Mouse (Mus musculus) adipocyte (in vitro differentiated cells): ENCODE results near the gene Rps19.
"Not testable (repeated sequence)": the region's sequence is repeated elsewhere in the genome, so short reads cannot be mapped to it uniquely, and the experiment has no call there.

Experiments
- DNase-seq: peaks from one replicate; pipeline ENCODE4 v3.0.0-alpha.2; 2016; ENCODE audit warnings: low spot score

Gene Rps19

DNA sequence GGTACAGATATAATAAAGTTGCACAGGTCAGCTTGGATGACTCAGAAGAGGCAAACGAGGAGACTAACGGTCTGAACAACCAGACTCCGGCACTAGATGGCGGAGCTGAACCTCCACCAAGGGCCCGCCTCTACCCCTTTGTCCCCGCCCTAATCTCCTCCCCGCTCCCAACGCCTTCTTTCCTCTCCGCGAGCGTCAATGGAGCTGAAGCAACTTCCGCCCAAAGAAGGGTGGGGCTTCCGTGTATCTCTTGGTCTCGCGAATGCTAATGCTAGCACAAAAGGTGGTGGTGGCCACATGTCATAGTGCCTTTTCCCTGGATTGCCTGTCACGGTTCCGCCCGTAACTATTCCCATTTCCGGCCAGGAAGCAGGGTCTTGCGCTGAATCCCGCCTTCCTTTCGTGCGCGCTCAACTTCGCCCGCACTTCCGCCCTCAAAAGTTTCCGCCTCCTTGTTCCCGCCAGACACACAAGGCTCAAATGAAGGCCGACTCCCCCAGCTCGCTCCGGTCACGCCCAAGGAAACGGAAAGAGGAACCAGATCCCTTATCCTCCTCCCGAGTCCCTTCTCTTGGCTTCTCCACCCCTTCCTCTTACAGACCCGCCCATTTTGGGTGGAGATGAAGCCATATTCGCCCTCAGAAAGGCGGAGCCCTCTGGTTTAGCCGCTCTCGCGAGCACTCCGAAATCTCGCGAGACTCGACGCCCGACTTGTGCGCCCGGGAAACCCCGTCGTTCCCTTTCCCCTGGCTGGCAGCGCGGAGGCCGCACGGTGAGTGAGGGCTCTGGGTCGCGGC lies at the start of gene Rps19:
Gene Rps19 (plus strand): TSS at position 476 of the 797 bp plus-strand sequence.
- DNase-seq, result peak; percentile 99

DNA sequence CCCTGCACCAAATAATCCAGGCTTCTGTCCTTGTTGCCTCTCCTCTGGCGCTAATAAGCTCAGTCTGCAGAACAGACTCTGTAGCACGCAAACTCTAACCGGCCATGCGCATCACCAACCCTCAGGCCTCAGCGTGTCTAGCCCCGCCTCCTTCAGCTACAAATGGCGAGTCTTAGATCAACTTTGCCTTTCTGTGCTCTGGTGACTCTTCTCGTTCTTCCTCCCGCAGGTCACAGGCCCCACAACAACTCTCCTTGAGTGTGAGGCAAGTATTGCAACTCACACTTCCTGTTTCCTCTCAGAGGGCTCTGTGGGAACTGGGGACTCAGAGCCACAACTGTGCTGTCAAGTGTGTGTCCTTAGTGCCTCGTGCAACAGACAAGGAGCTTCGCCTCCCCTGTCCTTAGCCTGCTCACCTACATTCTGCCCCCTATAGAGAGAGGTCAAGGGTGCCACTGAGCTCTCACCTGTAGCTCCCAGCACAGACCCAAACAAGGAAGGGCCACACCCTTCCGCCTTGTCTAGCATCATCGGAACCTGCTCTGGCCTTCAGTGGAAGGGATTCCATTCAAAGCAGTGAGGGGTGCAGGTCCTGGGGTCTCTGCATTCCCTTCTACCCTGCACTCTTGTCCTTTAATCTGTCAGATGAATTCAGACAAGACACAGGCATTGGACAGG lies 45.3 kb upstream of the Rps19 start:
- not testable (repeated sequence) for DNase-seq

GRCm38 (mm10) chr7:24839410-24839808 lies 44.8 kb upstream of the Rps19 start:
- DNase-seq, result no peak

- no peak for DNase-seq
These were observed 43.8 kb upstream of the Rps19 start for GRCm38 (mm10) chr7:24840331-24840730.

DNA sequence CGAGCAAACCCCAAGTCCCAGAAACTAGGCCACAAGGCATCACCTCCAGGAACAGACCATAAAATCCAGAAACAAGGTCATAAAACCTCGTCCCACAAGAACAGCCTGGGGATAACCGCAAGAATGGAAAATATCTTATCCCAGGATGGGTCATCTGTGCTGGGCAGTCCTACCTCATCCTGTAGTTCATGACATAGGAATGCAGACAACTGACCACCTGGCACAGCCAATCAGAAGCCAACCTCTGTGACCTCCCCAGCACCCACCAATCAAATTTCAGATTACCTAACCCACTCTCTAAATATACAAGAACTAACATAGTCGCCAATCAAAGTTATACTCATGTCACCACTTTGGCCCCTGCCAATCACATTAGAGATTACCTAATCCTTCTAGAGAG lies 43.2 kb upstream of the Rps19 start:
- DNase-seq, result no peak

DNA sequence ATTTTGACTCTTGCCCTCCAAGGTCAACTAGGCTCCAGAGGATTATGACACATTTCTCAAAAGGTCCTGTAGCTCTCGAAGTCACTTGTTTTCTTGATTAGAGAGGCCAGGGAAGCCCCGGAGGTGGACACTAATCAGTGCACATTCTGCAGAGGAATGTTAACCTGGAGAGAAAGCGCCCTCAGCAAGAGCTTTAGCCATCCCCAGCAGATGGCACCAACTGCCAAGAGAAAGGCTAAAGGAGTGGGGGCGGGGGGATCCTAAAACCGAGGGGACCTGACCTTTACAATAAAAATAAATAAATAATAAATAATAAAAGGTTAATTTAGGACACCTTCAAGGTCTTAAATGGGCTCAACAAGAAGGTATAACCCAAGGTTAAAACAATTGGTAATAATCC lies 40.0 kb upstream of the Rps19 start:
- no peak for DNase-seq

GRCm38 (mm10) chr7:24845181-24845580 lies 39.0 kb upstream of the Rps19 start:
- DNase-seq, result no peak

DNA sequence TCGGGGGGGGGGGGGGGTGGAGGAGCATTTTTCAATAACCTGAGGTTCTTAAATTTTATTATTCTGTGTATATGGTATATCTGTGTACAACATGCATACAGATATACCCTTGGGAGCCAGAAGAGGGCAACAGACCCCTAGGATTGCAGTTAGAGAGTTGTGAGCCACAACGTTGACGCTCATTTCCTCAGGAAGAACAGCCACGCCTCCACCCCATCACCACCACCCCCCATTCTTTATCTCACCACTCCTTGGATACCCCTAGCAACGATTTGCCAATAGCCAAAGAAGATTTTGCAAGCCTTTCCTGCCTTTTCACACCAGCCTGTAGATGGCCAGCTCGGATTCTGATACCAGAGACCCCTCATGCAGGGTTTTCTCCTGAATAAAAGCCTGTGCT lies 38.5 kb upstream of the Rps19 start:
- no peak for DNase-seq

DNA sequence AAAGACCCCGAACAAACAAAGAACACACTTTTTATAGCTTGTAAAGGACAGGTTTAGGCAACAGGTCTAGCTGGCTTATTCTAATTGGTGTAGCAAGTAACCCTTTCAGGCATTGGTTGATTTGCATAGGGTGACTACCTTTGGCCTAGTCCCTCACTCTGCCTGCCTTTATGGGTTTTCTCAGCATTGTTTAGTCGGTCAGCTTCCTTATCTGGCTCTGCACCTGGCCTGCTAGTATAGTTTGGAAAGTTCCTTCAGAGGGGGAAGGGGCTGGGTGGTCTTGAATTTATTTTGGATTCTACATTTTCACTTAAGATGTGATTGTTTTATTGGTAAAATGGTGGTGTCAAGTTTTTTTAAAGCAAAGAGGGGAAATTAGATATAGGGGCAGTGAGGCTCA lies 37.6 kb upstream of the Rps19 start:
- DNase-seq, result not testable (repeated sequence)

DNA sequence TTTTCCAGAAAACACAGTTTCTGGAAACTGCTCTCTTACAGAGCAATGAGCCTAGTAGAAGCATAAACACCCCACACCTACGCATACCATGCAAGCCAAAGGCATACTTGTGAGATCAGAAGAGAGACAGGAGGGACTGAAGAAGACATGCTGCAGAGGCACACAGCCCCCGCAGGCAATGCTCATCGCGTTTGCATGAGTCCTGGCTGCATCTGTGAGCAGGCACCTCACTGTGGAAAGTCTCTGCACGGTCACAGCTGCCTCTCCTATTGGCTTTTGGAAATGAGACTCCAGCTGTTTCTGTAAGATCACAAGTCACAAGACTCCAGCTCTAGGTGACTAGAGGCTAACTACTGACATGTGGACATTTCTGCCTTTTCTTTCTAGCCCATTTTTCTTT lies 34.0 kb upstream of the Rps19 start:
- DNase-seq, result no peak

DNA sequence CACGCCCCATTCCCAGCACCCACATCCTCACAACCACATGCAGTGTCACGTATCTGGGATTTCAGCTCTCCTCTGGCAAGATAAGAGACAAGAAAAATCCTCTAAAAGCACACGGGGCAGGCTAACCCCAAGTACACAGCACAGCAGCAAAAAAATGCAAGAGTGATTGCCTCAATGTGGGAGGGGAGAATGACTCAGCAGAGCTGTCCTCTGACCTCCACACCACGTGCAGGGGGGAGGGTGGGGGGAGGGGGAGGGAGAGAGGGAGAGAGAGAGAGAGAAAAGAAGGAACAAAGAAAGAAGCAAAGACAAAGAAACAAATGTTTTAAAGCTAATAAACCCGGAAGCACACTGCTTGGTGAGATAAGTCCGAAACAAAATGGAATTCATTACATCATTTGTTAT lies 33.3 kb upstream of the Rps19 start:
- peak; percentile 70 for DNase-seq

GRCm38 (mm10) chr7:24851596-24852325 lies 32.4 kb upstream of the Rps19 start:
- no peak for DNase-seq

GRCm38 (mm10) chr7:24852557-24853232 lies 31.5 kb upstream of the Rps19 start:
- DNase-seq, result no peak

DNA sequence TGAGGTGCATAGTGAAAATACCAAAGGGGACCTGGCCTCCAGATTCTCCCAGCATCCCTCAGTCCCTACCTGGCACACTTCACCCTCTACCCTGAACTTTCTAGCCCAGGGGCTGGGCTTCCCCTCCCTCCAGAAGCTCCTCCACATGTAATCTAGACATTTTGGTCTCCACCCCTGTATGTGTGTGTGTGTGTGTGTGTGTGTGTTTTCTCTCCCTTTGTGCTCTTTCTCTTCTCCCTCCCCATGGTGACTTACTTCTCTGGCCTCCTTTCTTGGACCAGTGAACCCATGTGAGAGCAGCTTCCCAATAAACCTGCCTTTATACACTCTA lies 31.0 kb upstream of the Rps19 start:
- no peak for DNase-seq

- no peak for DNase-seq
These were observed 30.5 kb upstream of the Rps19 start for GRCm38 (mm10) chr7:24853695-24854094.

GRCm38 (mm10) chr7:24856460-24857120 lies 27.6 kb upstream of the Rps19 start:
- no peak for DNase-seq

DNA sequence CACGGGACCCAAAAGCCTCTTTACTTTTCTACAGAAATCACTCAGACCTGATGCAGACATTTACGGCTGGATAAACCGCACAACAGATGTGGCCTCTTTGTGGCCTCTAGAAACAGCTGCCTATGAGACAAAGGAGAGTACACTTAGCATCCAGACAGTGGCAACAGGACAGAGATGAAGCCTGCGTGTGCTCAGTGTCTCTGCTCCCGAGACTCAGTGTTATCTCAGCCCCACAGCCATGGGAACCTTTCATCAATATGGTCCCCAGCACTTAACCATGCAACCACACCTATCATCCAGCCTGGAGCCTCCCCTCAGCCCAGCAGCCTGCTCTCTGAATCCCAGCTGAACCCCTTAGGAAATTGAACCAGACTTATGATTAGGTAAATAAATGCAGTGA lies 24.9 kb upstream of the Rps19 start:
- DNase-seq, result no peak

- DNase-seq, result no peak
These were observed 22.3 kb upstream of the Rps19 start, which contains the start of gene Gm9844 for GRCm38 (mm10) chr7:24861913-24862312. Gm9844 (plus strand) TSS chr7:24862213.

DNA sequence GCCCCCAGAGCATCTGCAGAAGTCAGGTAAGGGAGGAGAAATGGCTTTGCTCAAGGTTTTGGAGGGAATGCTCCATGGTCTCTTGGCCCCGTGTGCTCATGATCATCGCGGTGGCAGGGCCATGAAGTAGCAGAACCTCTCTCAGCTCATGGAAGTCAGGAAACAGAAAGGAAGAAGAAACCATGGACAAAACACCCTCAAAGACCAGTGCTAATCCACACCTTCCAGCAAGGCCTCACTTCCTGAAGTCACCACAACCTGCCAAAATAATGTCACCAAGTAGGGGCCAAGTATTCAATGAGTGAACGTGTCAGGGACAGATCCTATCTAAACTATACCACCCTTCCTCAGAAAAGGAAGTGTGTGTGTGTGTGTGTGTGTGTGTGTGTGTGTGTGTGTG lies 21.3 kb upstream of the Rps19 start:
- DNase-seq, result no peak

GRCm38 (mm10) chr7:24864156-24864555 lies 20.0 kb upstream of the Rps19 start:
- DNase-seq, result no peak

GRCm38 (mm10) chr7:24869080-24869479 lies 15.1 kb upstream of the Rps19 start:
- no peak for DNase-seq
